Mouse (Mus musculus) cortical plate, adult 2 months (tissue): ENCODE results near the gene Zgrf1. TPM values are rescaled to one million over a fixed set of nuclear protein-coding genes. Genes with fewer than 3 reads are reported as not detected.
A peak's percentile ranks its signal among the peaks of the same experiment; 100 is the strongest.

Experiments used
- H3K27ac ChIP-seq: fragments of 200-500 bp; 2 replicates; pipeline ENCODE4 v1.5.1; 2012; ENCODE audit warnings: low read length, control low read depth, inconsistent platforms; ENCODE audit not compliant: insufficient read depth
- H3K4me1 ChIP-seq: fragments of 200-500 bp; 2 replicates; pipeline ENCODE4 v1.6.1; 2011; ENCODE audit warnings: low read length; ENCODE audit not compliant: control insufficient read depth, insufficient read depth
- H3K4me3 ChIP-seq: fragments of 200-500 bp; 2 replicates; pipeline ENCODE4 v1.5.1; 2011; ENCODE audit warnings: mild to moderate bottlenecking, low read length, control low read depth; ENCODE audit not compliant: insufficient read depth
- CTCF ChIP-seq: fragments of 200-500 bp; IDR thresholded peaks from 2 replicates; pipeline ENCODE4 v1.5.1; 2011; ENCODE audit warnings: mild to moderate bottlenecking, control low read depth, low read length; ENCODE audit not compliant: insufficient read depth; ENCODE audit errors: extremely low read depth
- POLR2A ChIP-seq: fragments of 200-500 bp; IDR thresholded peaks from 2 replicates; pipeline ENCODE4 v1.6.1; 2011; ENCODE audit warnings: mild to moderate bottlenecking, low read length, control low read depth; ENCODE audit not compliant: insufficient read depth; ENCODE audit errors: extremely low read depth
- polyA plus RNA-seq: library from polyadenylated mRNA; depleted of rRNA; stranded (reverse); fragments of >200 nt; gene quantifications from 2 replicates; pipeline ENCODE4 v1.2.3, GENCODE M21; 2012

Gene Zgrf1
- polyA plus RNA-seq, 1 experiment: 6.8 TPM

DNA sequence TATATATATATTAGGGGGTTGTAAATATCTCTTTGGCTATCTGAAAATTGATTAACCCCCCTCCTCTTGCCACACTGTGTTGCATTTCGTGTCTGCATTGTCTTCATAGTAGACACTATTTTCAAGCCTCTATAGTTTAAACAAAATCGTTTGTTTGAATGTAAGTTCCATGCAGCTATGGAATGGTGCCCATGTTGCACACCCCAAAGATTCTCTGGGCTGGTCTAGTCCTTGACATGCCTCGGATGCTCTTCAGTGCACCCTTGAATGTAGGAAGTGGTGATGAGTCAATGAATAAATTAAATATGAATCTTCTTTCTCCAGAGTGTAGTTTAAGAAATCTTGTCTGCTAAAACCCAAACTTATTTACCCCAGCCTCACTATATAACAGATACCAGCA, 73.2 kb downstream of the Zgrf1 start:
- no peak overlapping the region for H3K27ac ChIP-seq
- no peak overlapping the region for H3K4me3 ChIP-seq
- no peaks in the 10 kb centered on the region for H3K4me1 ChIP-seq
- TF ChIP-seq CTCF: no peak
- TF ChIP-seq POLR2A: no peak

DNA sequence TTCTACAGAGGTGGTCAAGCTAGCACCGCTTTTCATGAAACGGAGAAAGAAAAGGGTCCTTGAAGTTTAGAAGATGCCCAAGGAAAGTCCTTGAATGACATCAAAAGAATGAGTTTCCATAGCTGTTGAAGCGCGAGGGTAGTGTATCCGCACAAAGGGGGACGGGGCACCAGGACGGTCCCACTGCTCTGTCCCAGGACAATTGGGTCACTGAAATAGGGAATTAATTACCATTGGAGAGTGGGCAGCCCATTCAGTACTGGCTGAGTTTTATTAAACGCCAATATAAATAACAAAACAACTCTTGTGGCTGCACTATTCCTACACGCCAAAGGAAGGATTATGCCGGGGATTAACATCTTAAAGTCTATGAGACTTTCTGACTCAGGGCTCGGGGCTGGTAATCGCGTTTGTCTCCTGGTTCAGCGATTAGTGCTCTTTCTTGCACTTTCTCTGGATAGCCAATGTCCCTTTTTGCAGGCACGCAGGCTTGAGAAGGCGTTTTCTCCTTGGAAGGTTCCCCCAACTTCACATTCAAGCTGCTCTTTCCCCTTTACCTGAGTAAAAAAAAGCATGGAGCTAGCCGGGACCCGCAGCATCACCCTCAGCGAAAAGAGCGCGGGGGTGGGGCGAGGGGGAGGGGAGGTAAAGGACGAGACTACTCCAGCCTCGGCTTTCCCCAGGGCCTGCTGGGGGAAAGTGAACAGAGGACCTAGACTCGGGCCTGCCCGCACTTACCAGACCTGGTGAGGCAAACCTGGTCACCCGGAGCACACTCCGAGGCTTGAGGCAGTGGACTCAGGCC, 74.1 kb downstream of the Zgrf1 start:
- no peak overlapping the region for H3K4me3 ChIP-seq
- no peaks in the 10 kb centered on the region for H3K4me1 ChIP-seq
- H3K27ac ChIP-seq: no peak overlapping the region
- TF ChIP-seq POLR2A (no peak), CTCF (no peak)

DNA sequence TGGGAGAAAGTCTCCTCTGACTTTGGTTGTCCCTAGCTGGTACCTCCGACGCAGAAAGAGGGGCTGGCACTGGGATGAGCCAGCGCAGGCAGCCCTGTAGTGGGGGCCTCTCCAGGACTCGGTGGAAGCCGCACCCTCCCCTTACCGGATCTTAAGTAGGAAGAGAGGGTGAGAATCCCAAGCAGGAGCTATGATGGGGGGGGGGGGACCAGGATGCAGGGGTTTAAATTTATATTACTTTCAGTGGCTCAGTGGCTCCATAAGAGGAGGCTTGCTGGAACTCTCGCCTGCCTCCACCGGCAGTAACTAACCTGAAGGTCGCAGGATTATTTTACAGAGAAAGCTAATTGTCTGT, 74.6 kb downstream of the Zgrf1 start:
- no peak overlapping the region for H3K27ac ChIP-seq
- TF ChIP-seq CTCF (no peak), POLR2A (no peak)
- H3K4me3 ChIP-seq: no peak overlapping the region
- H3K4me1 ChIP-seq: no peaks in the 10 kb centered on the region

DNA sequence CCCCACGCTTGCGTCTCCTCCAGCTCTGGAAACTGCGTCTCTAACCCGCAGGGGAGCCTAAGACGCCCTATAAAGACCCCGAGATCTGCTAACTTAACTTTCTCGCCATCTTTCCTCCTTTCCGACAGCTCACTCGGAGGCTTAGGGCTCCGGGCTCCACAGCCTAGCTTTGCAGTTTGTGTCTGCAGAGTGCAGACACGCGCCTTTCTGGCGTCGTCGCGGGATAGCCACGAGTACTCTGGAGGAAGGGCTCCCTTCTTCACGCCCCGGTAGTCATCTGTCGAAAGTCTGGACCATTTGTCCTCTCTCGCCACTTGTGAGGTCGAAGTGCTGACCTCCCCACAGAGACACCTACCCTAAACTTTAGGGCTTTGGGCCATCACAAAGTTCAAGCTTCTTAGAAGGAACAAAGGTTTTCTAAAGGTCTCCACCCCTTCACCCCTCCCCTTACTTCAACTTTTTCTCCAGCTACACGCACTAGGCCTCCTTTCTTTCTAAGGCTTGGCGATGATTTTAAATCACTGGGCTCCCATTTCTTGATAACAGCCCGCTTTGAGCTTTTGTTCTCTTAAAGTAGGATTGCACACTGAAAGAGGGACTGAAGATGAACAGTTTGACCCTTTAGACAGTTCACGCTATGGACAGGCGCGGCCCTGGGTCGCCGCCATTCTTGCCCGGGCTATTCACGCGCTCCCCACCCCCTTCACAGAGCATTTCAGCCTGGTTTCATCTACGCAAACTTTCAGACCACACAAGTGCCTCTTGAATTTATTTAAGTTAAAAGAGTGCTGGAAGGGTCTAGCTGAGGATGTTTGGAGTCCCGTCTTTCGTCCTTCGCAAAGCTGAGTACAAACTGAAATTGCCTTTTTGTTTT, 75.3 kb downstream of the Zgrf1 start:
- no peak for TF ChIP-seq POLR2A
- TF ChIP-seq CTCF: no peak
- no peak overlapping the region for H3K27ac ChIP-seq
- no peak overlapping the region for H3K4me3 ChIP-seq
- H3K4me1 ChIP-seq: no peaks in the 10 kb centered on the region

DNA sequence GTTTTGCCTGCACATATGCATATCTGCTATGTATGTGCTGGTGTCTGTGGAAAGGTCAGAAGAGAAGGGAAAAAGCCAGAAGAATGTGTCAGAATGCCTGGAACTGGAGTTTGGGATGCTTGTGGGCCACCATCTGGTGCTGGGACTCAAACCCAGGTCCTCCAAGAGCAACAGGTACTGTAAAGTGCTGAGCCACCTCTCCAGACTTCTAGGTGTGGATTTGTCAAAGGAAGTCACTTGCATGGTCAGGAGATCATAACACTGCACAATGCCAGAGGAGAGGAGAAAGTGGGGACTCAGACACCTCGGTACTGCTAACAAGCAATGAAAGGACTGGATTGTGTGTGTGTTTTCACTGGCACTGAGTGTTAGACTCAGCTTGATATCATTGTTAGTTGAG, 76.9 kb downstream of the Zgrf1 start:
- TF ChIP-seq CTCF (no peak), POLR2A (no peak)
- H3K4me1 ChIP-seq: no peaks in the 10 kb centered on the region
- H3K4me3 ChIP-seq: no peak overlapping the region
- H3K27ac ChIP-seq: no peak overlapping the region

DNA sequence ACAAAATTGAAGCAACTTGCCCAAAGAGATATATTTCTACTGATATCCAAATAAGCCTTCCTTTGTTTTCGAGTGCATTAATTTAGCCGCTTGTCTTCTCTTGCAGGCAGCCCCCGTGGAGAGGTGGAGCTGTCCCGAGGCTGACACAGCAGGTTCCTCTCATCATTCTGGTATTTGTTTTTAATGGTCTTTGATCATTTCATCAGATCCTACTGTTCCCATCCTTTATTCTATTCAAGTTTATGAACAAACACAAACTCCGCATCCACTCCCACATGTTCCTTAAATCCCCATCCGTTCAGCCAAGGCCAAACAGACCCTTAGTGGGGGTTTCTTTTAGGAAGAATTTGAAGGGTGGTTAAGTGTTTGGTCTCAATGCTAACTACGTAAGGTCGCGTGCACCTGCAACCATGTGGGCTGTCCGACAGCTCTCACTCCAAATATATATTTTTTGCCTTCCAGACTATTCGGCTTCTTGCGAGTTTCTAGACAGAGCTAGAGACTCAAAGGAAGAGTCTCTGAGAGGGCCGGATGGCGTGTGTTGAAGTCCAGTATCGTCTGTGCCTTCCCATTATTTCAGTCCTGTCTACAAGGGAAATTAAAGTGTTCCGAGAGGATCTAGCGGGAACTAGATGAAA, 77.6 kb downstream of the Zgrf1 start:
- Histone ChIP-seq H3K27ac (no peak overlapping the region), H3K4me3 (no peak overlapping the region), H3K4me1 (no peaks in the 10 kb centered on the region)
- TF ChIP-seq CTCF: no peak
- TF ChIP-seq POLR2A: no peak

DNA sequence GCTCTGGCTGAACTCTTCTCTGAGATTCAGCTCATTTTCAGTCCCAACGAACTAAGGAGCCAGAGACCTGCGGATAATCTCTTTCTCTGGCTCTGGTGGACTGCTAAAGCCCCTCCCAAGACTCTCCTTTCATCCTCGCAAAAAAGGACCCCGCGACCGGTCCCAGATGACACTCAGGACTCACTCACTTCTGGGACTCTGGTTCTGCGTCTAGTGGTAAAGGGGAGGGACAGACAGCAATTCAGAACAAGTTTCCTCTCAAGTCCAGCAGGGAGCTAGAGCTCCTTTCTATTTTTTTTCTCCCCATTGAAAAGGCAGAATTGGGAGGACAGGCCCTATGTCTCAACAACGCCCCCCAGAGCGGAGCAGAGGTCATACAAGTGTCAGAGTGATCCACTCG, 78.3 kb downstream of the Zgrf1 start:
- Histone ChIP-seq H3K4me1 (no peaks in the 10 kb centered on the region), H3K27ac (no peak overlapping the region), H3K4me3 (no peak overlapping the region)
- TF ChIP-seq POLR2A (no peak), CTCF (no peak)

DNA sequence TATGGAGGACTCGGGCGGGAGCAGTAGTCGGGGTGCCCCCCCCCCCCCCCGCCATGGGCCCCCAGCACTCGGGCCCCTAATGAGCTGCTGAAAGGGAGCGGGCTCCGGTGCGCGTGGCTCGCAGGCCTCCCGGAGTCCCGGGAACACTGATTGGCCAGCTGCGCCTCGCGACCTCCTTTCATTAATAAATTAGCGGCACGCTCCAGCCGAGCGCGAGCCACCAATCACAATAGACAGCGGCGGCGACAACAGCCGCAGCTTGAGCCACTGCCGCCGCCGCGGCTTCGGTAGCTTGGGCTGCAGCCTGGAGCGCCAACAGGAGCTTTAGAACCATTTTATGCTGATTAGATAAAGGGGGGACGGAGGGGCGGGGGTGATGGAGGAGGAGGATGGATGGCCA, 79.2 kb downstream of the Zgrf1 start:
- Histone ChIP-seq H3K27ac (no peak overlapping the region), H3K4me1 (no peaks in the 10 kb centered on the region), H3K4me3 (peak overlapping the region; percentile 34; the same call in 1 of the 2 replicates)
- TF ChIP-seq POLR2A (no peak), CTCF (no peak)
